Mouse (Mus musculus): ENCODE results near the gene Olfr1417. TPM values are rescaled to one million over a fixed set of nuclear protein-coding genes. Genes with fewer than 3 reads are reported as not detected.

Gene Olfr1417
- polyA plus RNA-seq, 1 experiment from 2014 or later = 0.09 TPM

Other genes starting within 250 kb of the Olfr1417 start
- gene Ms4a6d, start 234.4 kb downstream of the Olfr1417 start, polyA plus RNA-seq (2015; fragmentation: Nextera tagmentation; extraction: Ambion mirVana) = 2.1 and 2.5 TPM in 2 replicates
- gene Ms4a2, start 215.5 kb downstream of the Olfr1417 start, polyA plus RNA-seq (2015; fragmentation: Nextera tagmentation; extraction: Ambion mirVana) = not detected in 2 replicates
- gene Ms4a3, start 198.4 kb downstream of the Olfr1417 start, polyA plus RNA-seq (2015; fragmentation: Nextera tagmentation; extraction: Ambion mirVana) = not detected in 2 replicates
- gene Oosp2, start 178.7 kb downstream of the Olfr1417 start, polyA plus RNA-seq (2015; fragmentation: Nextera tagmentation; extraction: Ambion mirVana) = not detected in 2 replicates
- not detected in 2 replicates for gene Oosp1, start 148.1 kb downstream of the Olfr1417 start, polyA plus RNA-seq (2015; fragmentation: Nextera tagmentation; extraction: Ambion mirVana)
- gene Oosp3, start 142.2 kb downstream of the Olfr1417 start, polyA plus RNA-seq (2015; fragmentation: Nextera tagmentation; extraction: Ambion mirVana) = not detected in 2 replicates
- not detected in 2 replicates for gene Gif, start 91.7 kb downstream of the Olfr1417 start, polyA plus RNA-seq (2015; fragmentation: Nextera tagmentation; extraction: Ambion mirVana)
- 40.9 and 42.7 TPM in 2 replicates for gene Mrpl16, start 68.8 kb downstream of the Olfr1417 start, polyA plus RNA-seq (2015; fragmentation: Nextera tagmentation; extraction: Ambion mirVana)
- 28.9 and 34.2 TPM in 2 replicates for gene Stx3, start 19.8 kb downstream of the Olfr1417 start, polyA plus RNA-seq (2015; fragmentation: Nextera tagmentation; extraction: Ambion mirVana)
- not detected in 2 replicates for gene Olfr1418, start 21.8 kb upstream of the Olfr1417 start, polyA plus RNA-seq (2015; fragmentation: Nextera tagmentation; extraction: Ambion mirVana)
- gene Olfr1419, start 35.9 kb upstream of the Olfr1417 start, polyA plus RNA-seq (2015; fragmentation: Nextera tagmentation; extraction: Ambion mirVana) = 0.05 TPM in 1 of 2 replicates, not detected in the other
- 0.08 TPM in 1 of 2 replicates, not detected in the other for gene Olfr1420, start 47.3 kb upstream of the Olfr1417 start, polyA plus RNA-seq (2015; fragmentation: Nextera tagmentation; extraction: Ambion mirVana)
- 17.5 and 19.1 TPM in 2 replicates for gene Patl1, start 73.2 kb upstream of the Olfr1417 start, polyA plus RNA-seq (2015; fragmentation: Nextera tagmentation; extraction: Ambion mirVana)
- gene Osbp, start 126.7 kb upstream of the Olfr1417 start, polyA plus RNA-seq (2015; fragmentation: Nextera tagmentation; extraction: Ambion mirVana) = 3.9 and 4.0 TPM in 2 replicates
- gene Olfr1423, start 202.1 kb upstream of the Olfr1417 start, polyA plus RNA-seq (2015; fragmentation: Nextera tagmentation; extraction: Ambion mirVana) = not detected in 2 replicates
- gene Olfr1424, start 223.5 kb upstream of the Olfr1417 start, polyA plus RNA-seq (2015; fragmentation: Nextera tagmentation; extraction: Ambion mirVana) = not detected in 2 replicates
- gene Olfr1425, start 238.5 kb upstream of the Olfr1417 start, polyA plus RNA-seq (2015; fragmentation: Nextera tagmentation; extraction: Ambion mirVana) = not detected in 2 replicates